Mouse (Mus musculus): ENCODE data around the gene Dennd1b.

DNA sequence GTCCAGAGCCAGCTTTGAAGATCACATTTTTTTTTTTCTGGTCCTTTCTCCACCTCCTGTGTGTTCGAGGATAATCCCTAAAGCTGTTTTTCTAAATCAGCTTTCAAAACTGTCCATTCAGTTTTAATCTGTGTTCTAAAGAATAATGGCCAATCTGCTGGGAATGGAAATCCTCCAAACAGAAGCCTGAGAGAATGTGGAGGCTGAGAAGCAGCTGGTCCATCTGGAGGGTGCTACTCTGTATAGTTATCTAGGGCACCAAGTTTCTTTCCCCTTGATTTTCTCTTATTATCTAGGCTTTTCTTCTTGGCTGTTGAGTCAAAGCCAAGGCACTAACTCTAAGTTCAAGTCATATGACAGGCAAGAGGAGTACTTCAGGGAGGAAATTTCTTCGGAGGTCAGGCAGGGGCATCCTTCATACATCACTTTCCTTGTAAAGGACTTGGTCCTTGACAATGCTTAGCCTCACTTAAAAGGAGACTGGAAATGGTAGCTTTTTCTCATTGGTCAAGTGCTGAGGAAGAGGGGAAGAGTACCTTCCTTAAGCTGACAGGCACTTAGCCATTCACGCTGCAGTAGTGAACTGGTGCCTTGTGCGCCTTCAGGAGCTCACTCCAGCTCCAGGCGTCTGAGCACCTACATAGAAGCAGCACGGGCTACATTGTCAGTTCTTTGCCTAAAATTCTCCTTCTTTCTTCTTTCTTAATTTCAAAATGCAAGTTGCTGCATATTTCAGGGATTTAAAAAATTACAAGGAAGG, 32.6 kb downstream of the Dennd1b start:
- TF ChIP-seq EP300 (IDR thresholded peaks at IDR 0.05; ENCODE audit: insufficient read depth, low read depth, low read length) (no peak), POLR2A (IDR thresholded peaks at IDR 0.05; ENCODE audit: insufficient read depth, low read length) (no peak)
